Mouse (Mus musculus): ENCODE data around the gene Atp5s. TPM values are rescaled to one million over a fixed set of nuclear protein-coding genes. Genes with fewer than 3 reads are reported as not detected.

Gene Atp5s
- total RNA-seq (2021): 10 to 100 TPM; 11.9 to 12.3 TPM
- long read RNA-seq, experiment 1, transcript Atp5s-201 (5 exons, 1,485 nt): major isoform, 10 of 31 reads
- long read RNA-seq, experiment 1, transcript Atp5s-204 (6 exons, 1,599 nt): minor isoform, 5 of 31 reads
- long read RNA-seq, experiment 1, partial matches to known transcripts: 7 of 31 reads
- long read RNA-seq, experiment 1, other reads (novel, unspliced or antisense): 9 of 31 reads
- long read RNA-seq, experiment 2, transcript Atp5s-201 (5 exons, 1,485 nt): major isoform, 9 of 29 reads
- long read RNA-seq, experiment 2, partial matches to known transcripts: 14 of 29 reads
- long read RNA-seq, experiment 2, other reads (novel, unspliced or antisense): 2 of 29 reads

- DNase-seq: peak; percentile 96
Observed at GRCm38 (mm10) chr12:69724711-69725460, at the start of gene Atp5s, which contains the start of gene L2hgdh. Gene Atp5s, plus strand, starts transcription at chr12:69724950. Gene L2hgdh, minus strand, starts transcription at chr12:69724873.

GRCm38 (mm10) chr12:69676157-69676556, 48.6 kb upstream of the Atp5s start:
- no peak for DNase-seq

- peak; percentile 52 for DNase-seq
Observed at GRCm38 (mm10) chr12:69680635-69681565, 43.9 kb upstream of the Atp5s start.

- DNase-seq: peak; percentile 75
Observed at GRCm38 (mm10) chr12:69681566-69682061, 43.1 kb upstream of the Atp5s start, which contains the start of gene Sos2. Gene Sos2, minus strand, starts transcription at chr12:69681852.

- peak; percentile 84 for DNase-seq
Observed at GRCm38 (mm10) chr12:69682065-69682787, 42.5 kb upstream of the Atp5s start.

DNA sequence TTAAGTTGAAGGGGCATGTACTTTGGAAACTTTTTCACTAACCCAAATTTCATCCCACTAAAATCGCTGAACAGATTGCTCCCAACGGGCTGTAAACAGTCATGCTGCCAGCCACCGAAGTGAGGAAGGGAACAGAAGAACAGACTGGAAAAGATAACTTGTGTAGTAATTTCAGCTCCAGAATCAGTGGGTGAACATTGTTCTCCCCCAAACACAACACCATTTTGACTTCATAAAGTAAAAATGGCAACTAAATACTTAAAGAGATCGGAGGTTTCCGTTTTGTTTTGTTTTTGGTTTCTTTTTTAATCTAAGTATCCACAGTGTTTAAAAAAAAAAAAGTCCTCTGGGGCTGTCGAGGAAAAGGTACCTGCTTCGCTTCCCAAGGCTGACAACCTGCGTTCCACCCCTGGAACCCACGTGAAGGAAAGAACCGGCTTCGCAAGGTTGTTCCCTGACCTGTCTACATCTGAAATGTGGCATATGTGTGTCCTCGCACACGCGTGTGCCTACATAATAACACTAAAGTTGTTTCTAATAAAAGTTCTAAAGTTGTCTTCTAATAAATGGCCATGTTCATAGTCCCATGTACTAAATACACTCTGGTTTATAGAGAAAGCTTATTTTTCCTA, 41.8 kb upstream of the Atp5s start:
- DNase-seq: no peak

GRCm38 (mm10) chr12:69683537-69683936, 41.2 kb upstream of the Atp5s start:
- peak; percentile 86 for DNase-seq

- DNase-seq: no peak
Observed at GRCm38 (mm10) chr12:69688368-69688767, 36.4 kb upstream of the Atp5s start.

GRCm38 (mm10) chr12:69689094-69689493, 35.7 kb upstream of the Atp5s start:
- DNase-seq: no peak

DNA sequence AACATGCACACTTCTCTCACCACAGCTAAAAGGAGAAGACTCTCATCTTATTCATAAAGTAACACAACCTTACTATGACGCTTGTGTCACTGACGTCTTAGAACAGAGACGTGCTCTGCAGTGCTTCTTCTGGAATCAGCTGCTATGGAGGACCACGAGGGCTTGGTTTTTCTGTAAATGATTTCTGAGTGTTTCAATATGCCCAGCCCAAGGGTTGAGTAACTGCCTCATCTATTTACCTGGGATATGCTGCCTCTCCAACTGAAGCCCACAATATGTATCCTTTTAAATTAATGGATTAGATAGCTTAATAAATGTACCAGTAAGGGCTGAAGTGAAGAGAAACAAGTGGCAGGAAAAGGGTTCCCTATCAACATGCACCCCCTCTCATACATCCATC, 34.0 kb upstream of the Atp5s start:
- no peak for DNase-seq

DNA sequence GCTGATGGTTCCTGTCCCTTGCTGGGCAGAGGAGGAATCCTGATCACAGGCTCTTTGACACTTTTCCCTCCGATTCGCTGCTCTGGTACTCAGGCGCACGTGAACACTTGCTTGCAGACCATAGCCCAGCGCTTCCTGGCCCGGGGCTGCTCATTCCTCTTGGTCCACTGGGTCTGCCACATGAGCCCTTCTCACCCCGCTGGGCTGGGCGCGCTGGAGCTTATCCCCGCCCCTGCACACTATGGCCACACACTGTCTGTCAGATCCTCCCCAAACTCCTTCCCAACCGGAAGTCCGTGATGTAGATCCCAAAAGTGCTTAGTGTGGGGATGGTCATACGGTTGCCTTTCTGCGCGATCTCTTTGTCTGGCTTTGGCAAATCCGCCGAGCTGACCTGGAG, 31.3 kb upstream of the Atp5s start:
- no peak for DNase-seq

- no peak for DNase-seq
Observed at GRCm38 (mm10) chr12:69696746-69697145, 28.0 kb upstream of the Atp5s start.

- DNase-seq: no peak
Observed at GRCm38 (mm10) chr12:69698352-69698751, 26.4 kb upstream of the Atp5s start.

DNA sequence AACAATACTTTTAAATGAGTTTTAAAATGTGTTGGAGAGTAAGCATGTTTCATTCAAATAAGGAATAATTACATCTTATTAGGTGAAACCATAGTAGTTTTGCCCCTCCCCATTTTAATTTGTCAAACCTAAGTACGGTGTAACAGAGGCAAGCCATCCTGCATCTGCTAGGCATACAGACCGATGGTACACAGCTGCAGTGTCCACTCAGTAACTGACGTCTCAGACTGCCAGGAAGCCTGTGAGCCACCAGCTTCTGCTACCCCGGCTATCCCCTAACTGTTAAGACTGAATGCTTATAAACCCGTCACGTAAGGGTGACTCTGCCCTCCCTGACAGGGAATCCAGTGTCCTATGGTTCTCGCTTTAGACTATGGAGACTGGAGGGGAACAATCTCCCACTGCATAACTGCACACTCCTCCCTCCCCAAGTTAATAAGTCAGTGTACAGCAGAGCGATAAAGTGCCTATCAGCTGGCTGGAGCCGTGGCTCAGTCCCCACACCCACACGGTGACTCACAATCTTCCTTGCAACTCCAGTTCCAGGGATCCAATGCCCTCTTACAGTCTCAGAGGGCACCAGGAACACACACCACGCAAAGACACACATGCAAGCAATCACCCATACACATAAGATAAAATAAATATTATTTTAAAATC, 19.8 kb upstream of the Atp5s start:
- no peak for DNase-seq

DNA sequence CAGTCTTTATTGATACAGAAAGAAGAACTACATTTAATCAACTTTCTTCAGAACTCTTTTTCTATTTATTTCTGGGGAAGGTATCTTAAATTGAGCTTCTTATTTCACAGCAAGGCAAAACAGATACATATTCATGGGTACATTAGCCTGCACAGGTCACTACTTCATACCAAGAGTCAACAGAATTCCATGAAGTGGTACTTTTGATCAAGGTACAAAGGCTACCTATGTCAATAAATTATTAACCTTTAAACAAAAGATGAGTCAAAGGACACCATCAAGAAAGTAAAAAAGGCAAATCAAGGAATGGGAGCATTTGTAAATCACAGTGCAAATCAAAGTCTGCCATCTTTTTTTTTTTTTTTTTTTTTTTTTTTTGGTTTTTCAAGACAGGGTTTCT, 11.1 kb upstream of the Atp5s start:
- DNase-seq: no peak

DNA sequence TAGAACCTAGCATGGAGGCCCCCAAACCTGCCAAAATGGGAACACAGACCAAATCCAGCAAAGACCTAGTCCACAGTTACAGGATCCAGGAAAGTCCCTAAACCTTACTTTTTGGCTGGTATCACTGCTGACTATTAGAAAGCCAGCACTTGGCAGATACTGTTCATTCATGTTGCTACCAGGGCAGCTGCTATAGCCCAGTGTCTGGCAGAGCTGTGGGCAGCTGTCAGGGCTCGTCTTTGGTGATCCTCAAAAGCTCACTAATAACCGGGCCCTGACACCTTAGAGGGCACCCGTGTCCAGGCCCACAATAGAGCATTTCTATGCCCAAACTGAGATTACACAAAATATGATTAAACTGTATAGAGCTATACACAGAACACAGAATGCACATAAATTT, 1.9 kb upstream of the Atp5s start:
- DNase-seq: no peak

DNA sequence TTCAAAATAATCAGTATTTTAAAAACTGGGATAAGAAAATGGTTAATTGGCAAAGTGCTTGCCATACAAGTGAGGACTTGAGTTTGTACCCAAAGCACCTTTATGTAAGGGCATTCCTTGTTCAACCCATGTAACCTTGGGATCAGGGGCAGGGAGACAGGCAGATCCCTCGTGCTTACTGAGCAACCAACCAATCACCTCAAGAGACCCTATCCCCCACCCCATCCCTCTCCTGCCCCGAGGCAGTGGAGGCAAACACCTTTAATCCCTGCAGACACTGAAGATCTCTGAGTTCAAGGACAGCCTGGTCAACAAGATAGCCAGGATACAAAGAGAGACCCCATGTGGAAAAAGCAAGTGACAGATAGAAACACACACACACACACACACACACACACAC, 1.4 kb upstream of the Atp5s start:
- no peak for DNase-seq

DNA sequence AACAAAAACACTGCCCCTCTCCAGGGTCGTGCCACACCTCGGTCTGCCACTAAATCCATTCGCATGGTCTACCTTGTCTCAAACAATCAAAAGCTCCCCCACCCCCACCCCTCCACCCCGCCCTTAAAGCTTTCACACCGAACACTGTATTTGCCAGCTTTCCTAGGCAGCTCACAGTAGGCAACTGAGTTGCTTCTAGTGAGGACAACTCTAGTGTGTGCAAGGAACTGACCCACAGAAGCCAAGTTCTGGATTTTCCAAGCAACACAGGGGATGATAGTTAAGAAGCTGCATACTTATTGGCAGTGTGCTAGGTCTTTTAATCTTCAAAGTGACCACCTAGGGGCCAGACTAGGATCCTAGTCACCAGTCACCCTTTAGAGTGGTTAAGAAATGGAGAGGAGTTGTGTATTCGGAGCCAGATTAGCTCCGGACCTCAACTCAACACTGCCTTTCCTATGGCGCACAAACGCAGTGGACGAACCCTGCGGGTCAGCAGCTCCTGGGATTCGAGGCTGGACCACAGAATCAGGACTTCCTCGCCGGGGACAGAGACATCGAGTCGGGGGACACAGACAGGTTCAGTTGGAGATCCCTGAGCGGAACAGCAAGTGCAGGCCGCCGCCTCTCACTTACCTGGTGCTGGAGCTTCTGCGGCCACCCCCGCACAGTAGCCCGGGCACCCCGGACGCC, 586 bp upstream of the Atp5s start:
- no peak for DNase-seq

- no peak for DNase-seq
Observed at GRCm38 (mm10) chr12:69729246-69729645, 4.5 kb downstream of the Atp5s start.

DNA sequence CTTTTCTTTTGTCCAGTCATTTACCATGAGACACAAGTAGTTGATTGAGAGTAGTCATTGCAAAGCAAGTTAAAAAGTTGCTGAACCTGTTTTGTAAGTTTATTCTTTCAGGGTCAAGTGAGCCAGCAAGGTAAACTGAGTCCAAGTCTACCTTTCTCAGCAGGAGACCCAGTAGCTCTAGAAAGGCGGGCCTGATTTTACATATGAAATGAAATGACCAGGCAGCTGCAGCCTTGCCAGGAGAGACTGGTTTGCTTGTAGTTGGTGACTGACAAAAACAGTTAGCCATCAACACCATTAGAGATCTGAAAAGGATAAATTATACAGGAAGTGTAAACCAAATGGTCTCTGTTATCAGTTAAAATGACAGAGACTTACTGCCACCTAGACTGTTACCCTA, 5.6 kb downstream of the Atp5s start:
- no peak for DNase-seq
